Mouse (Mus musculus) mesoderm, embryonic 11.5 days (tissue): ENCODE data around the gene Myh9.

Experiments
- DNase-seq: peaks from one replicate; pipeline ENCODE4 v3.0.0-alpha.2; 2012; ENCODE audit warnings: low read depth, low spot score

Myh9 gene

GRCm38 (mm10) chr15:77843046-77843445 is 1.1 kb upstream of the Myh9 start:
- DNase-seq, result no peak

DNA sequence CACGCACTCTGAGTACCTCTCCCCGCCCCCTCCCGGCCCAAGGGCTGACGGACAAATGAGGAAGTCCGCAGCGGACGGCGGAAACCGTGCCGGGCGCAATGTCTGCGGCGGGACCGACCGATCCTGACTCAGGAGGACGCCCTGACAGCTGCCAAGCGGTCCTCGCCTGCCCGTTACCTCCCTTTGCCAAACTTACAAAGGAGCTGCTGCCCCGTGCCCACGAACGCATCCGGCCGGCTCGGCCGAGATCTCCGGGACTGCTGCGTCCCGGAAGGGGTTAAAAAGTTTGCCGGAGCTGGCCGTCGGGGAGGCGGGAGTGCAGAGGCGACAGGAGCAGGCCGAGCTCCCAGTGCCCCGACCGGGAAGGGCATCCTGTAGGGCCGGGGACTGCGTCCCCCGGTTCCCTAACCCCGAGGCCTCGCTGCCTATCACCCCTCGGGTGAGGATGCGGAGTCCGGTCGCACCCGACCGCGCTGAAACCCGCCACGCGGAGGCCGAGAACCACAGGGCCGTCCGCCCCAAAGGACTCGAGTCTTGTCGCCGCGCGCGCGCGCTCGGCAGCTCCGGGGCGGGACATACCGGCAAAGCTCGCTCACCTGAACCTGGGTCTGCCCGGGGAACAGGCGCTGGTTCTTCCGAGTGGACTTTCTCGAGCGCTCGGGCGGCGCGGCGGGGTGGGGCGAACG is 471 bp downstream of the Myh9 start:
- no peak for DNase-seq

DNA sequence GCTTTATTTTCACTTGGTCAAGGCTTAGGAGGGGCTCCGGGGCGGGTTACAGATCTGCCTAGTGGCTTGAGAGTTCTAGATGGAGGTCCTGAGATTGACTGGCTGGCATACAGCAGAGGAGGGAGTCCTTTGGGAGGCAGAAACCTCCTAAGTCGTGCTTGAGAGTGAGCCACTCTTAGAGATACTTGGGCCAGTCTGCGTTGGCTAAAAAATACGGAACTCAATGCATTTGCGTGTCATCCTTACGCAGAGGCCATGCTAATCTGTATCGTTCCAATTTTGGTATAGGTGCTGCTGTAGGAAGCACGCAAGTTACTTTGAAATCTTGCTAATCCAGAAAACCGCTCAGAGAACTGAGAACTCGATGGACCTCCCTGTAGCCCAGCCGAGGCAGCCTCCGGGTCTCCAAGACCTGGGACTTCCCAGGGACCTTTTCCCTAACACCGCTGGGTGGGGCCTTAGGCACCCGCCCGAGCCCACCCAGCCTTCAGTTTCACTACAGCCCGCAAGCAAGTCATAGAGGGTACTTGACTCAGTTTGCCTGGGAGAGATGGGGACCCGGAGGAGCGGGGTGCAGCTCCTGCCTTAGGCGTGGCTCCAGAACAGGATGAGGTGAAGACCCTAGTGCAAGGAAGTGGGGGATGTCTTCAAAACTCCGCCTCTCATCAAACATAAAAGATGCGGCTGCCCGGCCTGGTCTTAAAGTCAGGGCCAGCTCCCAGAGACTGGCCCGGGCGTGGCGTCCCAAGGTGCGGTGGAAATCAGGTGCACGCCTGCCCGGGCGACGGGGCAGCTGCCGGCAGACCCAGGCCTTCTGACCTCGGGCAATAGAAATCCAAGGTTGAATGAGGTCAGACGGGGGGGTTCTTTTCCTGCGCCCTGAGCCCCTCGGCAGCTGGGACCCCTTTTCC is 1.3 kb downstream of the Myh9 start:
- no peak for DNase-seq

DNA sequence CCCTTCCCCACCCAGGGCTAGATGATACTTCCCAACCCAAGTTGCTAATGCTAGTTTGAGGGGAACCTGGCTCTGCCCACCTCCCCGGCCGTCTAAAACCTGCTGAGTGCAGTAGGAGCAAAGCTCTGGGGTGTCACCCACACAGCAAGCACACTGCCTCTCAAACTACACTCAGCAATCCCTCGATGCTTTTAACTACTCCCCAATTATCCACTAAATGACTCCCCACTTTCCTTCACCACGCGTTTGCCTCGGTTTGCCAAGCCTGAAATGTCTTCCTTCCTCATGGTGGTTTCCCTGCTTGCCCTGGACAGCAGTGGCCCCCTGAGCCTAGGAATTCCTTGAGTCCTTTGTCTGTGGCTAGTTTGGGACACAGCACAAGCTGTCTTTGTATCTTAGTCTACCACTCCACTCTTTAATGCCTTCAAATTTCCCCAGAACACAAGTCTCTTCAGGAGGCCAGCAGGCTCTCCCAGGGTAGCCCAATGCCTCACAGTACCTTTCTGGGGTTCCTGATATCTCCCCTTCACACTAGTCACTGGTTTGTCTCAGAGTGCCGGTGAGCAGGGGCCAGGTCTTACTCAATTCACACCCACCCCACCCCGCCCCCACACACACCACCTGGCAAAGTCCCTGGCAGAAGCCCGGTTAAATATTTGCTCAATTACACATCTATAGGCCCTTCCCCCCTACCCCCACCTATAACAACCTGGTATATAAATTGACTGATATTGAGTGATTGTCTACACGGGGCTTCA is 2.3 kb downstream of the Myh9 start:
- DNase-seq, result no peak

DNA sequence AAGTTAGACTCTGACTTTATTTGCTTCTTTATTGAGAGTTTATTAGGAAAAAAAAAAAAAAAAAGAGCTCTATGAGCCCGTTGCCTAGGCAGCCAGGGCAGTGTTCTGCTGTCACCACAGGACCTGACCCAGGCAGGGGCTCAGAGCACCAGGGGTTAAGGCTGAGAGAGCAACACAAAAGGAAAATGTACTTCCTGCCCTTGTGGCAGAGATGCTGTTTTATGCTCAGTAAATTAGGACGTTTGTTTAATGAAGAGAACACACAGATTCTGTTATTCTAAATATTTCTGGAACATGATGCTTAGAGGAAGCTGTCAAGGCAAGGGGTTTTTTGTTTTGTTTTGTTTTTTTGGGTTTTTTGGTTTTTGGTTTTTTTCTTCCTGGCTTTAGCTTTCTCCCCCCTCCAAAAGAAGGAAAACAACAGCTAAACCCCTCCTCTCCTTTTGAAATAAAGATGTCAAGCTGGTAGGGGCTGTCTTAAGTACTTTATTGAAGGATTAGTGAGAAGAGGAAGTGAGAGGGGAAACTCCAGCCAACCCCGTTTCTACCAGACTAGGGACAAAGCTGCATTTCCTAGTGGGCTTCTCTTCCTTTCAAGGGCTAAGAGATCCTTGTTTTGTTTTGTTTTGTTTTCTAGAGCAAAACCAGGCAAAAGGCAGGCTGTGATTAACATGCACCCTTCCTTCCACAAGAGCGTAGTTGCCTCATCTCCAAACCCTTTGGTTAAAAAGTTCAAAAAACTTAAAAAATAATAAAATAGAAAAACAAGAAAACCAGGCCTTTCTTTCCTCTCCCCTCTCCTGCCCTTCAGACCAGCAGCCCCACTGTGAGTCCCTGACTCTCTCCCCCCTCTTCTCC is 3.2 kb downstream of the Myh9 start:
- DNase-seq, result no peak

GRCm38 (mm10) chr15:77837444-77838117 is 4.4 kb downstream of the Myh9 start:
- no peak for DNase-seq

DNA sequence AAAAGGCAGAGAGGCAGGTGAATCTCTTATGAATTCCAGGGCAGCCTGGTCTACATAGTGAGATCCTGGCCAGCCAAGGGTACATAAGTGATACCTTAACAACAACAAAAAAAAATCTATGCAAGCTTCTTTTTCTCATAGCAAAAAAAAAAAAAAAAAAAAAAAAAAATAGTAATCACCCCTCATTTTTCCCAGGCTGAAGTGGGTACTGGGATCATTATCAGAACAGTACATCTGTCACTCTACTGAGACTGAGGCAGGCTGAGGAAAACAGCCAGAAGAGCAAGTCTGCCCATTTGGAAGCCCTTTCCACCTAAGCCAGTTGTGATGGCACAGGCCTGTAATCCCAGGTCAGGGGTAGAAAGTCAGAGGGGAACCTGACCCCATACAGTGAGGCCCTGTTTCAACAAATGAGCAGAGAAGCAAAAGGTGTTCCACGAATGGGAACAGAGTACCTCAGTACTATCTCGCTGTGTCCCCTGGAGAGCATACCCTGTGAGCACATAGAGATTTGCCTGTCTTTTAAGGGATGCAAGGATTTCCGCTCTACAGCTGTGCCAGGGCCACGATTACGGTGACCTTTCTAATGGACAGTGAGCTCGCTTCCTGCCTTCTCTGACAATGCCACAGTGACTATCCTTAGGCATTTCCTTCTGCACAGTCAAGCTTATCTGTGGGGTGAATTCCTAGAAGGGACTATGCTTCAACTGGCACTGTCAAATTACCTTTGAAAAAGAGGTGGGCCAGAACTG is 5.1 kb downstream of the Myh9 start:
- DNase-seq, result no peak

- DNase-seq, result no peak
These were observed 5.9 kb downstream of the Myh9 start for GRCm38 (mm10) chr15:77835930-77836653.

- no peak for DNase-seq
These were observed 7.4 kb downstream of the Myh9 start for GRCm38 (mm10) chr15:77834336-77835268.

GRCm38 (mm10) chr15:77833731-77834130 is 8.2 kb downstream of the Myh9 start:
- DNase-seq, result no peak

DNA sequence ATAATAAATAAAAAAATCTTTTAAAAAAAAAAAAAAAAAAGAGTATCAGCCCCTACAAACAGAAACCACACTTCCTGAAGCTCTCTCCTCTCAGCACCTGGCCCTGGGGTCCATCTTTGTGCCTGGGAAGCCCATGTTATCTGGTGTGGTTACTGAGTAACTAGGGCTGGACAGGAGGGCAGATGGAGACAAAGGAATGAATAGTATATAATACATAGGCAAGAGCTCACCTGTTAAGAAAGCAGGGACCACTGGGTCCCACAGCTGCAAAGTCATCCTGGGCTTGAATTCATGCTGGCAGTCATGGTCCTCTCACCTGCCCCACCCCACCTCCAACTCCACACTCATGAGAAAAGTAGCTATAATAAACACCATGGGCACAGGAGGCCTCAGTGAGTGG is 8.9 kb downstream of the Myh9 start:
- no peak for DNase-seq

- no peak for DNase-seq
These were observed 9.5 kb downstream of the Myh9 start for GRCm38 (mm10) chr15:77832458-77832904.

GRCm38 (mm10) chr15:77831754-77832457 is 10.1 kb downstream of the Myh9 start:
- no peak for DNase-seq

- DNase-seq, result no peak
These were observed 10.8 kb downstream of the Myh9 start for GRCm38 (mm10) chr15:77831138-77831579.

GRCm38 (mm10) chr15:77830481-77831137 is 11.4 kb downstream of the Myh9 start:
- no peak for DNase-seq

GRCm38 (mm10) chr15:77829542-77829941 is 12.4 kb downstream of the Myh9 start:
- no peak for DNase-seq

- DNase-seq, result no peak
These were observed 13.1 kb downstream of the Myh9 start for GRCm38 (mm10) chr15:77828910-77829309.
